Mouse (Mus musculus): ENCODE data around the gene Kmt5c.

The Kmt5c gene

GRCm38 (mm10) chr7:4739544-4740275 lies at the start of gene Kmt5c:
Kmt5c (plus strand) TSS chr7:4740115.
- peak; percentile 100 for DNase-seq (ENCODE audit: low read depth, low spot score)

DNA sequence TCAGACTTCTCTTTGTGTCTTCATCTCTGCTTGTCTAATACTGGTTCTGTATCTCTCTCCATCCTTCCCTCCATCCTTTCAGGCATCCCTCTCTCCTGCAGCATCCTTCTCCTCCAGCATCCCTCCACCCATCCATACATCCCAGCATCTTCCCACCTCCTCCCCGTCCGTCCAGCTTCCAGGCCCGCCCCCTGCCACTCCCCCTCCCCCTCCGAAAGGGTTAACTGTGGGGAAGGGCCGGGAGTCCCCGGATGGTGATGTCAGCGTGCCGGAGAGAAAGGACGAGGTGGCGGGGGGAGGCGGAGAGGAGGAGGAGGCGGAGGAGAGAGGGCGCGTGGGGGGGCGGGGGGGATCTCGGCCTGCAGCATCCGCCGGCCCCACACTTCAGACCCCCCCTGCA lies 49.5 kb upstream of the Kmt5c start, which contains the start of gene Brsk1:
TSS of gene Brsk1 (plus strand) at position 218 of the 400 bp plus-strand sequence.
- peak; percentile 95 for DNase-seq (ENCODE audit: low read depth, low spot score)

DNA sequence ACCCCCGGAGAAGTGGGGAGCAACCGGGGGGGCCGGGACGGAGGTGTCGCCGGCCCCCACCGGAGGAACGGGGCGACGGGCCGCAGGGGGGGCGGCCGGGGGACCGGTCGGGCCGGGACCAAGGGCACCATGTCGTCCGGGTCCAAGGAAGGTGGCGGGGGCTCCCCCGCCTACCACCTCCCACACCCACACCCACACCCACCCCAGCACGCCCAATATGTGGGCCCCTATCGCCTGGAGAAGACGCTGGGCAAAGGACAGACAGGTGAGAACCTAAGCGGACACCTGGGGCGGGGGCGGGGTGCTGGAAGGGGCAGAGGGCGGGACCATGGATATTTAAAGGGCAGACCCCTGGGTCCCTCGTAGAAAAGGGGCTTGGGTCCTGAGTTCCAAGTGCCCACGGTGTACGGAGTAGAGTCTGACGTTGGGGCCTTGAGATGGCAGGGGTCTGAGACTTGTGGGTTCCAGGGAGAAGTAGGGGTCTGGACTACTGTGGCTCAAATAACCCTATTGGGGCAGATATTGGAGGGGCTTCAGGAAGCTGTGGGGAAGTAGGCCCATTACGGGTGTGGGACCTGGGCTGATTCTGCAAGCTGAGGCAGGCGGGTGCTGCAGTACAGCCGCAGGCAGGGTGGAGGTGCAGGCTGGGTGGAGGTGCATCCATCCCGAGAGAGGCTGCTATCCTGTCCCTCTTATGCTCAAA lies 48.8 kb upstream of the Kmt5c start:
- peak; percentile 62 for DNase-seq (ENCODE audit: low read depth, low spot score)

DNA sequence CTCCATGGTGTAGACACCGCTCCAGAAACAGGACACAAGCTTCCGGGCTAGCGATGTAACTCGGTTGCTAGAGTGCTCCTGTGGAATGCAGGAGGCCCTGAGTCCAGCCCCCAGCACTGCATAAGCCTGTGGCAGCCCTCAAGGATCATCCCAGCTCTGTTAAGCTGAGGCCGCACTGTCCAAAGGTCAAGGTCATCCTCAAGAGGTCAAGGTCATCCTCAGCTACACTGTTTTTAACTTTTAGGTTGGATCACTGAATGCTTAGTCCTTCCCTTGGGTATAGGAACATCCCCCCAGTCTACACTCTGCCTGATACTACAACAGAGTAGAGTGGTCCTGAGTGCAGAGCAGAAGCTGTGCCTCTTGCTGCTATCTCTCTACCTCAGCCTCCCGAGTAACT lies 46.9 kb upstream of the Kmt5c start:
- DNase-seq (ENCODE audit: low read depth, low spot score): no peak

- DNase-seq (ENCODE audit: low read depth, low spot score): no peak
These were observed 37.6 kb upstream of the Kmt5c start for GRCm38 (mm10) chr7:4702334-4702733.

- no peak for DNase-seq (ENCODE audit: low read depth, low spot score)
These were observed 36.7 kb upstream of the Kmt5c start for GRCm38 (mm10) chr7:4703195-4703594.

DNA sequence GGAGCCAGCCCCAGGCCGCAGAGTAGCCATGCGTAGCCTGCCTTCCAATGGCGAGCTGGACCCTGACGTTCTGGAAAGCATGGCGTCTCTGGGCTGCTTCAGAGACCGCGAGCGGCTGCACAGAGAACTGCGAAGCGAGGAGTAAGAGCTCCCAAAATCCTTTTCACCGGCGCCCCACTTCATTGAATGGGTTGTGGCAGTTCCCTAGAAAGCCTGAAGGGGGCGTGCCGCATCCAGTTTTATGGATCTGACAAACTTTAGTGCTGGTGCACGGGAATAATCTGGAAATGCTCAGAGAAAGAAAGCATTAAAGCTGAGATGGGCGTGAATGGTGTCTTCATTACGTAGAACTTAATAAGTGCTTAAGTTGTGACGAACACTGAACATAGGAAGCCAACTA lies 34.8 kb upstream of the Kmt5c start:
- peak; percentile 43 for DNase-seq (ENCODE audit: low read depth, low spot score)

- no peak for DNase-seq (ENCODE audit: low read depth, low spot score)
These were observed 27.3 kb upstream of the Kmt5c start for GRCm38 (mm10) chr7:4712594-4712993.

DNA sequence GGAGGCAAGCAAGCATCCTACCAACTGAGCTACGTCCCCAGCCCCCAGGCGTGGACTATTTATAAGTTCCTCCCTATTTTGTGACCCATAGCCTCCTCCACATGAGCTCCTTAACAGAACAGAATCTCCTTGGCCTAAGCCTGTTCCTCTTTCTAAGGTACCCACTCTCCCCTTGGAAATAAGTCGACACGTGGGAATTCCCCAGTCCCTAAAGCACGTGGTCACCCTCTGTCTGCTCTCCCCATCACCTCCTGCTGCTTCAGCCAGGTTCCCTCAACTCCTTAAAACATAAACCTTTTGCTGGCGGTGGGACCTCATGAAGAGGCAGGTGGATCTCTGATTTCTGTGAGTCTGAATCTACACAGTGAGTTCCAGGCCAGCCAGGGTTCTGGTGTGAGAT lies 23.0 kb upstream of the Kmt5c start:
- DNase-seq (ENCODE audit: low read depth, low spot score): no peak

GRCm38 (mm10) chr7:4719276-4719675 lies 20.6 kb upstream of the Kmt5c start:
- no peak for DNase-seq (ENCODE audit: low read depth, low spot score)

DNA sequence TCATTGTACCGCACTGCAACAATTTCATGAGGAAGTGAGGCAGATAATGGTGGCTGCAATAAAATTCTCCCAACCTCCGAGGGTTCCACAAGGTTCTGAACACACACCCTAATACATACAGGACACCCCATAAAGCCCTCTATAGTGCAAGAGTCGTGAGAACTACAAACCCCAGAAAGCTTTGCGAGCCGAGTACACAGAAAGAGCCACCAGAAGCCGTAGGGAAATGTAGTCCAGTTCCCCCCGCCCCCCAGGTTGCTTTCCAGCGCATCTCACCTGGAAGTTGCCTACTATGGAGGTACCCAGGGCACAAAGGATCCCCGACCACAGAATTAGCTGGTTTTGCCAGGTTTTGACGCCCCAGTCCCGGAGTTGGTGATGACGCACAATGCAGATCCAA lies 16.4 kb upstream of the Kmt5c start:
- peak; percentile 73 for DNase-seq (ENCODE audit: low read depth, low spot score)

DNA sequence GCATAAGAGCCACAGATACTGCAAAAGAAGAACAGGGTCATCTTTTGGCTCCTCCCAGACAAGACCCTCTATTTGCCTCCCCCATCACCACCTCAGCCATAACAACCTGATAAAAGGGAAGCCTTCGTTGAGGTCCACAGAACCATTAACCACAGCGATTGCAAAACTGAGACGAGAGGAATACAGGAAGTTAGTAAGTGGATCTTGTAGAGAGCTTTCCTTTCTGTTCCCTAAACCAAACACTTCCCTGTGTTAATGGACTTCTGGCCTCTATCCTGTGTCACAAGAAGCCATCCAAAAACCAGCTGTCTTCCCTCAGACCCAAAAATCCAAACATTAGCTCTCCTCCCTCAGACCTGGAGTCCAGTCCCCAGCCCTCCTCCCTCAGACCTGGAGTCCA lies 15.6 kb upstream of the Kmt5c start:
- DNase-seq (ENCODE audit: low read depth, low spot score): no peak

- no peak for DNase-seq (ENCODE audit: low read depth, low spot score)
These were observed 14.7 kb upstream of the Kmt5c start, which contains the start of gene Tmem150b for GRCm38 (mm10) chr7:4725169-4725568. Tmem150b (minus strand) TSS chr7:4725249.

- no peak for DNase-seq (ENCODE audit: low read depth, low spot score)
These were observed 8.8 kb upstream of the Kmt5c start for GRCm38 (mm10) chr7:4731090-4731489.

GRCm38 (mm10) chr7:4732968-4733392 lies 6.9 kb upstream of the Kmt5c start:
- no peak for DNase-seq (ENCODE audit: low read depth, low spot score)

DNA sequence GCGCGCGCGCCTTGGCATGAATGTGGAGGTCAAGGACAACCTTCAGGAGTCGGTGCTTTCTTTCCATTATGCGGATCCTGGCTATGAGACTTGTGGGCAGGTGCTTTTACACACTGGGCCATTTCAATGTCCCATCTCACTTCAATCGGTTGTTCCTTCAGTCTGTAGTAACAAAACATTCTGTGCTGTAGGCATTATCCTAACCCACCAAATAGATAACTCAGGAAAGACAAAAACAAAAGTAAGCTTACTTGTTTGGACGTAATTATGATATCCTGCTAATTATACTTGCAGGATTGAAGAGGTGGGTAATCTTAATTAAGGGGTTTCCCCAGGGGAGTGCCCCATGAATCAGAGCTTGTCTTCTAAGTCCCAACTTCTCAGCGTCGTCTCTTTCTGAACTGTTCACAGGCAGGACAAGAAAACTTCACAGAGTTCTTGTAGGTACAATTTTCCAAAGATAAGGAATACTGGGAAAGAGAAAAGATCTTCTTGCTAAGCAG lies 823 bp upstream of the Kmt5c start:
- DNase-seq (ENCODE audit: low read depth, low spot score): no peak

DNA sequence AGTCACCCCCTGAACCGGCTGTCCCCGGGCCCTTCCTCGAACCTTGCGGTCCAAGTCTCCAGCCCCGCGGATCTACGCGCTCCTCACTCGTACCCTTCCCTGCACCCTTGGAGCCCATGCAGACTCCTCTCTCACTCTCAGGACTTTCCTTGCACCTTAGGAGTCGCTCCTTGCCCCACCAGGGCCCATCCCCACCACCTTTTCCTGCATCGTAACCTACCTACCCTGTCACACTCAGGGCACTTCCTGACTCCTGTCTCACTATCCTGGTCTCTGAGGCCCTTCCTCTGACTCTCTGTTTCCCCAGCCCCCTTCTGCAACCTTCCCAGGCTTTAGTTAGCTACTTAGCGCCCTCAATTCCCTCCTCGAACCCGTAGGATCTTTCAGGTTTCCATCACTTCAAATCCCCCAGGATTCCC lies 403 bp downstream of the Kmt5c start:
- DNase-seq (ENCODE audit: low read depth, low spot score): no peak

GRCm38 (mm10) chr7:4741151-4741550 lies 1.2 kb downstream of the Kmt5c start:
- peak; percentile 80 for DNase-seq (ENCODE audit: low read depth, low spot score)

DNA sequence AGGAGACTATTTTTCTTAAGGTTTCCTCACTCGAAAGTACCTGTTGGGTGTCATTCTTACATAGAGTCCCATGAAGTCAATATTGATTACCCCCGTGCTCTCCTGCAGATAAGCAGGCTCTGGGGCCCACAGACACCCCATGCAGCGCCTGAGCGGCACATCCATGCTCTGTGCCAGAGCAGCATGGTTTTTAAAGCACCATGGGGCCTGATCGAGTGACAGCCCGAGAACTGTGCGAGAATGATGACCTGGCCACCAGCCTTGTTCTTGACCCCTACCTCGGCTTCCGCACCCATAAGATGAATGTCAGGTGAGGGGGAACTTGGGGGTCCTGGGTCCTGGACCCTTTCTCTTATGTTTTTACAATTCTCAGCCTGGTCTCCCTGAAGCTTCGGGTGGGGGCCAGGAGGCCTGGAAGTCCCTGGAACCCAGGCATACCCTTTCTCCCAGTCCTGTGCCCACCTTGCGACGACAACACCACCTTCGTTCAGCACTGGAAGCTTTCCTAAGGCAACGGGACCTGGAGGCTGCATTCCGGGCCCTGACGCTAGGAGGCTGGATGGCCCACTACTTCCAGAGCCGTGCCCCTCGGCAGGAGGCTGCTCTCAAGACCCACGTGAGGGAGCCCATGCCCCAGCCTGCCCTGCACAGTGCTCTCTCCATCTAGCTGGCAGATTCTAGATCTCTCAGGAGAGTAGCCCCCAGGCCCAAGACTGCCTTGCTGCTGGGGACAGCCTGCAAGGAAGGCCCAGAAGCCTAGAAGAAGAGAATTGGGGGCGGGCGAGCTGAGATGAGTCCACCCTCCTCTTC lies 2.0 kb downstream of the Kmt5c start:
- no peak for DNase-seq (ENCODE audit: low read depth, low spot score)

DNA sequence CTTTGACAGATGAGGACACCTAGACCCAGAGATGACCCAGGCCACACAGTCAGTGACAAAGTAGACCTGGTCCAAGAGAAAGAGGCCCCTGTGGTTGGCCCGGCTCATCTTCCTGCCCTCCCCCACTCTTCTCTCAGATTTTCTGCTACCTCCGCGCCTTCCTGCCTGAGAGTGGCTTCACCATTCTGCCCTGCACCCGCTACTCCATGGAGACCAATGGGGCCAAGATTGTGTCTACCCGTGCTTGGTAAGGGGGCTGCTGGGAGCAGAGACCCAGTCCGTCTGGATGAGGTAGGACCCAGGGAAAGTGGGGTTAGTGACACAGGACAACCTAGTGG lies 2.5 kb downstream of the Kmt5c start:
- DNase-seq (ENCODE audit: low read depth, low spot score): no peak

GRCm38 (mm10) chr7:4743354-4743753 lies 3.4 kb downstream of the Kmt5c start:
- no peak for DNase-seq (ENCODE audit: low read depth, low spot score)

DNA sequence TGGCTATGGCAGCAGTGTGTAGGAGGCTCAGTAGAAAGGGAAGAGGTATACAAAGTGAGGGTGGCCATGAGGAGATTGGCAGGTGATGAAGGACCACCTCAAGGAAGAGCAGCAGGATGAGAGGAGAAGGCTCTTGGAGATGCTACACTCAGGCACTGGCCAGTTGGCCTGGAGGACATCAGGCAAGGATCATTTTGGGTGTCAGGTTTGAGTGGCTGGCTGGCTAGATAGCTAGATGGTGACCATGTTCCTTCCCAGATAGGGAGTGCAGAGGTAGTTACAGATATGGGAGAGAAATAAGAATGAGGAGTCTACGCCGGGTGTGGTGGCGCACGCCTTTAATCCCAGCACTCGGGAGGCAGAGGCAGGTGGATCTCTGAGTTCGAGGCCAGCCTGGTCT lies 5.0 kb downstream of the Kmt5c start:
- no peak for DNase-seq (ENCODE audit: low read depth, low spot score)

All from brain, adult 2 months (tissue).